Comparison of ENCODE assay signal across 8 mouse cellular contexts in genomic region chr4:125084403-125085345, GRCm38 (mm10). TPM values are rescaled to one million over a fixed set of nuclear protein-coding genes. Genes with fewer than 3 reads are reported as not detected.
A peak's percentile ranks its signal among the peaks of the same experiment; 100 is the strongest.
DNase-seq lines count a peak whose midpoint lies in the region; ATAC-seq lines count a peak whose summit lies in the region.

Gene Meaf6 (plus strand): TSS chr4:125085134.

- peak; percentile 98 to 99 for DNase-seq in adrenal gland, adult 18-20 months (ENCODE audit: low spot score in 2 of 2)
- DNase-seq in embryo, embryonic 11 days = peak; percentile 93
- peak; percentile 90 for DNase-seq in gastrocnemius, postnatal 25 days
- DNase-seq in intestine, embryonic 14.5 days (ENCODE audit: low spot score) = peak; percentile 97
- peak; percentile 84 to 92 for DNase-seq in left cerebral cortex, postnatal 10 days (ENCODE audit: extremely low spot score in 1 of 2, low spot score in 2 of 2)
- DNase-seq in right cerebral cortex, postnatal 10 days (ENCODE audit: low spot score in 2 of 2) = peak; percentile 92 to 94
- peak; percentile 90 for DNase-seq in urinary bladder, postnatal 14 days (ENCODE audit: low spot score)

- peak within 1 kb of the TSS; percentile 74 for H3K9ac ChIP-seq in intestine, embryonic 14.5 days (ENCODE audit: low read length)

- intact Hi-C loops in left cerebral cortex, postnatal 10 days (cut with DNase I) = no loop called here

- no peaks in the 10 kb centered on the region for H3K27me3 ChIP-seq in intestine, embryonic 14.5 days (replicated peaks; ENCODE audit: control insufficient read depth, insufficient read depth, low read length)

- peak; percentile 92 for ATAC-seq in intestine, embryonic 14.5 days (replicated peaks; ENCODE audit: low FRiP score, low TSS enrichment, low read depth)
- peak; percentile 88 for ATAC-seq in megakaryocyte progenitor cell, adult 5-6 weeks (replicated peaks; ENCODE audit: poor library complexity)

- H3K36me3 ChIP-seq in intestine, embryonic 14.5 days (ENCODE audit: control insufficient read depth, insufficient read depth, low read length) = peaks cover 32% of the 10 kb centered on the region

- WGBS in intestine, embryonic 14.5 days = 2% methylated on average over 50 of the region's 63 CpGs

- peaks cover 11% of the 10 kb centered on the region for H3K4me1 ChIP-seq in intestine, embryonic 14.5 days (replicated peaks; ENCODE audit: control insufficient read depth, insufficient read depth, low read length)

- peak within 1 kb of the TSS; percentile 68 for H3K4me3 ChIP-seq in intestine, embryonic 14.5 days (ENCODE audit: low read depth, low read length)

- H3K27ac ChIP-seq in intestine, embryonic 14.5 days (ENCODE audit: low read depth) = peak within 1 kb of the TSS; percentile 93

- H3K4me2 ChIP-seq in intestine, embryonic 14.5 days (ENCODE audit: low read length) = peak within 1 kb of the TSS; percentile 84

- H3K9me3 ChIP-seq in intestine, embryonic 14.5 days (ENCODE audit: control insufficient read depth, low read length) = no peaks in the 10 kb centered on the region

RNA-seq across cellular contexts. Expression of gene Meaf6, which starts in this region (rescaled TPM):
- 10 to 100 TPM; 24.0 to 29.2 TPM for total RNA-seq in adrenal gland, adult 18-20 months (2021)
- total RNA-seq in gastrocnemius, postnatal 25 days (2021) = 10 to 100 TPM; 10.7 to 12.9 TPM
- polyA plus RNA-seq in intestine, embryonic 14.5 days (2014; fragmentation: Nextera tagmentation; extraction: Ambion mirVana) = 60.2 and 63.0 TPM in 2 replicates
- 100 to 1,000 TPM; 142 to 151 TPM for total RNA-seq in left cerebral cortex, postnatal 10 days (2021)
- total RNA-seq in megakaryocyte progenitor cell, adult 5-6 weeks (2015) = 37.5 and 48.8 TPM in 2 replicates
- 39.0 and 57.7 TPM in 2 replicates for total RNA-seq in megakaryocyte progenitor cell, adult 5-6 weeks (2017)

Comparison
In these comparisons a context has a peak if more than half of its experiments do, and no peak if none do; other contexts are left out.
1. Peak in every context shown above with its lines: DNase-seq, ATAC-seq, H3K4me3 ChIP-seq and H3K27ac ChIP-seq.